Mouse (Mus musculus) kidney, adult 2 months (tissue): Measurements from ENCODE around the gene Zswim4.

ENCODE experiments used
- CTCF ChIP-seq: fragments of 200-500 bp; conservative IDR thresholded peaks from 2 replicates; pipeline ENCODE4 v1.5.1; 2011; ENCODE audit warnings: low read depth, mild to moderate bottlenecking, control low read depth, low read length, moderate library complexity, mixed read lengths; ENCODE audit not compliant: insufficient read depth, insufficient read length
- POLR2A ChIP-seq: fragments of 200-500 bp; IDR thresholded peaks from one replicate; pipeline ENCODE4 v1.6.1; 2011; ENCODE audit warnings: low read depth, low read length, control low read depth

GRCm38 (mm10) chr8:84202466-84202865, 34.4 kb downstream of the Zswim4 start:
- TF ChIP-seq POLR2A (no peak), CTCF (no peak)
